Mouse (Mus musculus) brain, adult 2 months (tissue): ENCODE results near the gene Patz1.

Source experiments
- DNase-seq: peaks from one replicate; pipeline ENCODE4 v3.0.0; 2011; ENCODE audit warnings: low read depth, low spot score

Patz1 gene

DNA sequence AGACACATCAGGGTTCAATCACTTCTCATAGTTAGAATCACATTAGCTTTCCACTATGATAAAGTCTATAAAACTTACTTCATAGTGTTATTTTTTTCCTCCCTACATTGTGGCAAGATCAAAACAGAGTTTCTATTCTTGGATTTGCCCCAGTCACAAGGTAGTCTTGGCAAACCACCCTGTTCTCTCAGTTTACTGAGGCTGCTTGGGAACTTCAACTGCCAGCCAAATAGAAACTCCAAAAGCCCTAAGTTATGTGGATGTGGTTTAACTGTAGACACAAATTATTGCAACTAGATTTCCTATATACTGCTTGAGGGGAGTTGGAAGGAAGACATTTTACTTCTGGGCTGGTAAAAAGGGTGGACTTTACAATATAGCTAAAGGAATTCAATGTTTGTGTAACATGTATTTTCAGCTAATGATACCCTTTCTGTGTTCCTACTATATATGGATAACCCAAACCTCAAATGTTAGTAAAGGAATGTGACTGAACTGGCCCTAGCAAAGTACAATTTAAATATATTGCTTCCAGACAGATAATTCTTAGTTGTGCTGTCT, 41.3 kb downstream of the Patz1 start, which contains the start of gene Pik3ip1:
Gene Pik3ip1, plus strand, starts transcription at position 511 of the 561 bp plus-strand sequence.
- DNase-seq = peak; percentile 48

DNA sequence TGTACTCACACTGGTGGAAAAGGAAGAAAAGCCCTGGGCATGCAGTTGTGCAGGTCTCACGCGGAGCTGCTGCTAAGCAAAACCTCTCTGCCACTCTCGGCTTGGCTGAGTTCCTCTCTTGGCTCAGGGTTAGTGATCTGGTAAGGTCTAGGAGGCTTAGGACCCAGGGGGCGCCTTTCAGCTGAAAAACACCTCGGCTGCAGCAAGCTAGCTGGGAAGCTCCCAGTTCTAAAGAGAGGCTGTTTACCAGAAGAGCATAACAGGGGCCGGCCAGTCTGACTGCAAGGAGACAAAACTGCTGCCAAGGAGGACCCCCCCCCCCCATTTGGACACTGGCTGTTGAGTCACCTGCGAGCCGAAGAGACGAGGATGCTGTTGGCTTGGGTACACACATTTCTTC, 41.9 kb downstream of the Patz1 start:
- DNase-seq = peak; percentile 98

DNA sequence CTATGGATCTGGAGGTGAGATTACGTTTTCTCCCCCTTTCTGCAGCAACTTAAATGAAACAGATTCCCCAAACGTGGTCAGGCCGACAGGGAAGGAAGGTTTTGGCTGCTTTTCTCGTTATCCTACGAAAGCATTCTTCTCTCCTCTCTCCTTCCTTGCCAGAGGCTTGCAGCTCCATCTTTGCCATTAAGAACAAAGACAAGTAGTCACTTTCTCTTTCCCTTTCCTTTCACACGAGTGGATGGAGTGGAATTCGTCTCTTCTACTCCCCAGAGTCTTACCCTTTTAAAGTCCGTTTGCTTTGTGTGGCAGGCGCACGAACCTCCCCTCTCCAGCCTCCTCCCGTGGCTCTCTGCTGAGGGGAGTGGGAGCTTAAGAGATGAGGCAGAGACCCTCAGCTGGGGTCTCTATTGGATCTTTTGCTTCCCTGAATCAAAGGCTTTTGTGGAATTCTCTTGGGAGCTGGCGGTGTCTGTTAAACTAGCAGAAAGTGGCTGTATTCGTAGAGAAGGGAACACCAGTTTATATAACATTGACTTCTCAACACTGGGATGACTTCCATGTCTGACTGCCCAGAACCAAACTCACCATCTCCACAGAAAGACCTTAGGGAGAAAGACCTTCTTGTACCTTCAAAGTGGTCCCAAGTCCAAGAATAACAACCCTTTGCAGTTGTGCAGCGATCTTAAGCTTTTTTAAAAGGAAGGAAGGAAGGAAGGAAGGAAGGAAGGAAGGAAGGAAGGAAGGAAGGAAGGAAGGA, 42.5 kb downstream of the Patz1 start:
- DNase-seq = peak; percentile 41

DNA sequence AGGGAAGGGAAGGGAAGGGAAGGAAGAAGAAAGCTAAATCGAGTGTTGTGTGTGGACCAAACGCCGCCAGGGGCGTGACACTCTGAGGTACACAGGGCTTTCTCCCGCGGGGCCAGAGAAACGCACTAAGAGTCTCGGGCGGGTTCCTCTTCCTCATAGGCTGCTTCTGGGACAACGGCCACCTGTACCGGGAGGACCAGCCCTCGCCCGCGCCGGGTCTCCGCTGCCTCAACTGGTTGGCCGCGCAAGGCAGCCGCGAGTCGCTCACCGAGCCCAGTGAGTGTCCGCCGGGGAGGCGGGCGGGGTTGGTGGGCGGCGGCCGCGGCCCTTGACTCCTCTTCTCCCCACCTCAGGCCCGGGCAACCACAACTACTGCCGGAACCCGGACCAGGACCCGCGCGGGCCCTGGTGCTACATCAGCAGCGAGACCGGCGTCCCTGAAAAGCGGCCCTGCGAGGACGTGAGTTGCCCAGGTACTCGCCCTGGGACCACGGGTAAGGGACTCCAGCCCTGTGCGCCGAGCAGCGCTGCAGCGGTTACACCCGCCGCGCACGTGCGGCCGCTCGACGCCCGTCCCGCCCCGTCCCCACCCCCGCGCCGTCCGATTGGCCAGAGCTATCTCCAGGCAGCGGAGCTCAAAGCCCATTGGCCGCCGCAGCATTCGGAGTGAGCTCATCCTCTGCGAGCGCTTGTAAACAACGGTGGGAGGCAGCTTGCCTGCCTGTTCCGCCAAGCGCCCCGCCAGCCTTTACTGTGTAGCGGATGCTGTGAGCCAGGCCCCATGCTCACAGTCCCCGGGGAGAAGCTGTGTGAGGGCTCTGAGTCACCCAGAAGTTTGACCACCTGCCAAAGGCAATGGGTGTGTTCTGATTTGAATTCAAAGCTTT, 43.3 kb downstream of the Patz1 start:
- DNase-seq = peak; percentile 99

DNA sequence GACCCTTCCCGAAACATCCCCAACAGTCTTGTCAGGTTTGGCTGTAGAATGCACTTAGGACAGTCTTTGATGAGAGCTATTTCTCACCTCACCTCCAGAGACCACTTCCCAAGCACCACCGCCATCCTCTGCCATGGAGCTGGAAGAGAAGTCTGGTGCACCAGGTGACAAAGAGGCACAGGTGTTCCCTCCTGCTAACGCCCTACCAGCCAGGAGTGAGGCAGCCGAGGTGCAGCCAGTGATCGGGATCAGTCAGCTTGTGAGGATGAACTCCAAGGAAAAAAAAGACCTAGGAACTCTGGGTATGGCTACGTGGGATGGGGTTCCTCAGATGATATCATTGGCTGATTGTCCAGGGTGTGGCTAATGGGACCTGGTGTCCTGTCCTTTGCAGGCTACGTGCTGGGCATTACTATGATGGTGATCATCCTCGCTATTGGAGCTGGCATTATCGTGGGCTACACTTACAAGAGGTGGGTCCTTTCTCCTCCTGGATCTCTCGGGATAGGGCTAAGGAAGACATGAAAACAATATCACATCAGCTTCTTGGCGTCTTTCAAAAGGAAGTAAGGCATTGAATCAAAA, 44.5 kb downstream of the Patz1 start:
- DNase-seq = no peak

DNA sequence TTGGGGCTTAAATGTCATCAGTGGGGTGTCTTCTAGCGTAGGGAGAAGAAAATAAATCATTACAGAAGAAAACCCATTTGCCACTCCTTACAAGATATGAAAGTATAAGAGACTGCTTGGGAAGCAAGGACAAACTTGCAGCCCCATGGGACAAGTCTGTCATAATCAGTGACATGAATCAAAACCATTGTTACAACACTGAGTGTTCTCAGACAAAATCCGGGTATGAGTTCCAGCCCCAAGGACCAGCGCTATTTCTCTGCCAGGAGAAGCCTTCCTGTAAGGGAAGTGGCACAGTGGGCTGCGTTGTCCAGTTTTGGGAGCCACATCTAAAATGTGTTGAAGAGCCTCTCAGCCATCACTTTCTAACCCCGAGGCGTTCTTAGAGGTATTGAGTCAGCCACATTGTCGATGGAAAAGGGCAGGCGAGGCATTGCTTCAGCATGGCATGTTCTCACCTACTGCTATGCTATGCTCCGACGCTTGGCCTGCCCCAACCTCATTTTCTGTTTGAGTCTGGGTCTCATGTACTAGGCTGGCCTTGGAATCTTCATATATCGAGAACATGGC, 45.6 kb downstream of the Patz1 start:
- no peak for DNase-seq

DNA sequence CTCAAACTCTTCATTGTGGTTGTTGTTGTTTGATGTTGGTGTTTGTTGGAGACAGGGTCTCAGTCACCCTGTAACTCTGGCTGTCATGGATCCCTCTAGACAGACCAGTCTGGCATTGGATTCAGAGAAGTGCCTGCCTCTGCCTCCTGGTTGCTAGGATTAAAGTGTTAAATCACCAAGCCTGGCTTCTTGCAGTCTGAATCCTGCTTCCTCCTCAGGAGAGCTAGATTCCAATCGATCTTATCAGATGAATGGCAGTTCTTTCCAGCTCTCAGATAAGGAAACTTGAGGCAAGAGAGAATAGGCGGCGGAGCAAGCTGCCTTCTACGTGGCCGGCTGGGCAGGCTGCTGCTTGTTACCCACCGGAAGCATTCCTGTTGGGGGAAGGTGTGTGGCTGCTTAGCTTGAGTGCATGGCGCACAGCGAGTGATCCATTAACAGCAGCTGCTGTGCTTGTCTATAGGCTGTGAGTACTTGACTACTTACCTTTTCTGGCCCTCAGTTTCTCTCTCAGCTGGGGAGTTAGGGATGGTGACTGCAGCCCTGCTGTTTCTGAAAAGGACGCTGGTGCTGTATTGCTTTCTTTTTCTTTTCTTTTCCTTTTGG, 46.1 kb downstream of the Patz1 start:
- no peak for DNase-seq

DNA sequence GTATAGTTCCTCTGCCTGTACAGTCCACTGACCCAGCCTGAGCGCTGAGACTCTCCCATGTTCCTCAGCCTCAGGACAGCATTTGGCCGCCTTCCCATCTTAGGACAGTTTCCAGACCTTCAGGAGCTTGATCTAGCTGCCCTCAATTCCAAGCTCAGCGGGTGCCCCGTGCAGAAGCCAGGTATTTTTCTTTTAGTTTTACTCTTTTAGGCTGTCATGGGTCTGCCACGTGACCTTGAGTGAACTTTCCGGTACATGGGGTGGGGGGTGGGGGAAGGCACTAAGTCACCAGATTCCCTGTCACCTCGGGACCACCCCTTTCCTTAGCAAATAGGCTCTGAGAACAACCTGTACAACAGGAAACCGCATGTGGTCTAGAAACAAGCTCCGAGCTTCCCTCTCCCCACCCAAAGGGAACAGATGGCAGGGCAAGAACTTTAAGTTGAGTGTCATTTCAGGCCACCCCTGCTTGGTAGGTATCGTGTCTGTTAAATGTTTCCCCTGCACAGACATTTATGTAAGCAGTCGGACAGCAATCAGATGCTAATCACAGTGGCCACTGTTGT, 47.1 kb downstream of the Patz1 start:
- peak; percentile 93 for DNase-seq

DNA sequence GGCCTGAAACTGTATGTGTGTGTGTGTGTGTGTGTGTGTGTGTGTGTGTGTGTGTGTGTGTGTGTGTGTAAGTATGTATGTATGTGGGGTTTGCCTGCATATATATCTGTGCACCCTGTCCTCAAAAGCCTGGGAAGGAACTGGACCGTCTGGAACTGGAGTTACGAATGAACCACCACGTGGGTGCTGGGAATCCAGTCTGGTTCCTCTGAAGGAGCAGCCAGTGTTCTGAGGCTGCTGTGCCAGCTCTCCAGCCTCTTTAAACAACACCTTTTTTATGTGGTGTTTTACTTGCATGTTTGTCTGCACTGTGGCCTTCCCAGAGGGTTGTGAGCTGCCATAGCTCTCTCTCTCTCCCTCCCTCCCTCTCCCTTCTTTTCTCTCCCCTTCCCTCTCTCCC, 47.9 kb downstream of the Patz1 start:
- DNase-seq = no peak

DNA sequence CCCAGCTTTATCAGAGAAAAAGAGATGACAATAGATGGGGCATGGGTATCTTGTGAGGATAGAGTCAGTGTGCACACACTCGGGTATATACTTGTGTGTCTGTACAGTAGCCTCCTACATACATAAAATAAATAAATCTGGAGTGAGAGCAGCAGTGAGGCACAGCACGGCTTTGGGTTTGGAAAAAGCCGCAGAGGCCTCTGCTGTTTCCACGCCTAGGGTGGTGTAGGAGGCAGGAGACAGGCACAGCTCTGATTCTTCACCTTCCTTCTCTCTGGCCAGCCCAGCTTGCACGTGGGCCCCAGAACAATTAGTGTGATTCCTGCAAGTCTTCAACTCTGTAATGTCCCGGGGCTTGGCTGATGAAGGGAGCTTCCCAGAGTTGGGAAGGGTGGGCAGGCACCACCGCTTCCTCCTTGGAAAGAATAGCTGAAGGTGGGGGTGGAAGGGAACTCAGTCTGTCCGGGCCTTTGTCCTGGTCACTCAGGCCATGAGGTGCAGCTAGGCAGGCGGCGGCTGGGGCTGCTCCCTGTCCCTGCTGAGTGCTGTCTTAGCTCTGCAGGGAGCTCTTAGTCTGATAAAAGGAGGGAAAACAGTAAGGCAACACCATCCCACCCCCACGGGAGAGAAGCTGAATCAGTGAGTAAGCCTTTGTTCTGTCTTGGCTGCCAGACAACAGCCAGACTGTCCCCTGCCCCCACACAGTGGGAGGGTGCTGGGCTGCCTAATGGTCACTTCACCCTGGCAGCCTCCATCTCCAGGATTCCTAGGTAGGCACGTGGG, 48.7 kb downstream of the Patz1 start:
- peak; percentile 95 for DNase-seq

DNA sequence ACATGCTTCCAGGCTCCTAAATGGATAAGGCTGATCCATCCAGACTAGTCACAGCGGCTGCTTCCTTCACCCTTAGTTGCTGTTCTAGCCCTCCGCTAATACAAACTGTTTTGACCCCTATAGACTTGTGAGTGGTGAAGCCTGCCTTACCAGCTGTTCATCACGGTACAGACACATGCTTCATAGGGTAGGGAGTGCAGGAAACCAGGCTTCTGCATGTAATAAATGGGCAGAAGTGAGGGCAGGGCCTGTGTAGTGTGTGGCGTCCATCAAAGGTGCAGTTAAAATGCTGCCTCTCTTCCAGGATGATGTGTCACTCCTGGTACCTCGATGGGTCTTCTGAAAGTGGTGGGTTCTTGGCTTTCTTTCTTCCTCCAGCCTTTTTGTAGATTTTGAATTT, 49.3 kb downstream of the Patz1 start:
- no peak for DNase-seq

DNA sequence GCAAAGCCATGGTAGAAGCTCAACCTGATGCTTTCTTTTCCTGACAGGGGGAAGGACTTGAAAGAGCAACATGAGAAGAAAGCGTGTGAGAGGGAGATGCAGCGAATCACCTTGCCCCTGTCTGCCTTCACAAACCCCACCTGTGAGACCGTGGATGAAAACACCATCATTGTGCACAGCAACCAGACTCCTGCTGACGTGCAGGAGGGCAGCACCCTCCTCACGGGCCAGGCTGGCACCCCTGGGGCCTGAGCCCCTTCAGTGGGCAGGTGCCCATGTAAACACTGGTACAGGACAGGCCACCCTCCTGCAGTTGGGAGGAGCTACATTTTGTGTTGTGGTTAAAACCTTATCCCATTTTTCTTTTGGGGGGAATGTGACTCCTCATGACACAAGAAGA, 52.8 kb downstream of the Patz1 start:
- DNase-seq = no peak

DNA sequence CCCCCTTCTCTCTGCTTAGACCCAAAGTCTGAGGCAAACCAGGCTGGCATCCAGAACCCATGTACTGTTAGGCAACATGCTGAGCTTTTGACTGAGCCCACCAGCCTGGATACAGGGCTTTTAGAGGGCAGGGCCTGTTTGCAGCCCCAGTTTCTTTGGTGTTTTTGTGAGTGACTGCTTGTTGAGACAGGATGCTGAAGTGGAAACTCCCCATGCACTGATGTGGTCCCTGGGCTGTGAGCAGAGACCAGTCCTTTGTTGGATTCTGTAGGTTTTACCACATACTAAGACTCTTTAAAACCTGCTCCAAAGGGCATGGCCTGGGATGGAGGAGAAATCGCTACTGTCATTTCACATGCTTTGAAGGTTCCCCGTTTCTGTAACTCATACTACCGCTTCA, 56.2 kb downstream of the Patz1 start:
- no peak for DNase-seq

DNA sequence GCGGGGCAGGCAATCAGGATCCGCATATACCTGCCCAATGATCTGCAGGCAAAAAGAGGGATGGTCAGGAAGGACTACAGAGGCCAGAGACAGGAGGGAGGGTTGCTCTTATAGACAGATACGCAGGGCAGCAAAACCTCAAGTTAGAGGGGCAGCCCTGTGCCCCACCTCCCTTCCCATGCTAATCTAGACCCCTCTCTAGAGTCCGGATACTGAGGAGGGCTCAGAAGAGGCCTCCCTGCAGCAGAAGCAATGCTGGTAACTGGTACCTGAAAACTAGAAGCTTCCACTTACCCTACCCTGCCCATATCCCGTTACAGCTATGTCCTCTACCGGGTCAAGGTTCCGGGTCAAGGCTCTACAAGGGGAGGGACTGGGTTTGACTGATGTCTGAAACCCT, 57.7 kb downstream of the Patz1 start:
- no peak for DNase-seq

DNA sequence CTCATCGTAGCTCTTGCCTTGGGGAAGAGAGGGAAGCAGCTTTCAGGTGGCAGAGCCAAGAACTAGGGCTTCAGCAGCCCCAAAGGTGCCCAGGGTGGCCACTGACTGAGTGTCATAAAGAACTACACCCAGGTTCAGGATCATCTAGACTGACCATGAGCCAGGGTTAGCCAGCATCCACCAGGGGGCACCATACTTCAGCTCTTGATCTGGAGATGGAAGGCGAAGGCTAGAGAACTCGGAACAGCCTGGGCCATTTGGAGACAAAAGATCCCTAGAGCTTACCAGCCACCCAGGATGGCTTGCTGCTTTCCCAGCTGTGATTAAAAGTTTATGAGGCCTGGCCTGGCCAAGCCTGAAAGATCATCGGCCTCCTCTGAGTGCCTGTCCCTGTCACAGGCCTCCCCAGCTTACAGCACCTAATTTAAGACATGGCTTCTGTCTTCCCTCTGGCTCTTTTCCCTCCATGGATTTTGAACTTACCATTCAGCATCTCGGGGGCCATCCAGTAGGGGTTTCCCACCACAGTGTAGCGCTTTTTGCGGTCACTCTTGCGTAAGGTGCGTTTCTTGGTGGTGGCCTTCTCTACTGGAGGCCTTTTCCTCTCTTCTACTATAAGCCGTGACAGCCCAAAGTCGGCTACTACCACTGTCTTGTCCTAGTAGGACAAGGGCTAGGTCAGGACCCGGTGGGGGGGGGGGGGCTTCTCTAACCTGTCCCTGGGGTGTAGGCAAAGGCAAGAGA, 58.6 kb downstream of the Patz1 start:
- DNase-seq = peak; percentile 96

DNA sequence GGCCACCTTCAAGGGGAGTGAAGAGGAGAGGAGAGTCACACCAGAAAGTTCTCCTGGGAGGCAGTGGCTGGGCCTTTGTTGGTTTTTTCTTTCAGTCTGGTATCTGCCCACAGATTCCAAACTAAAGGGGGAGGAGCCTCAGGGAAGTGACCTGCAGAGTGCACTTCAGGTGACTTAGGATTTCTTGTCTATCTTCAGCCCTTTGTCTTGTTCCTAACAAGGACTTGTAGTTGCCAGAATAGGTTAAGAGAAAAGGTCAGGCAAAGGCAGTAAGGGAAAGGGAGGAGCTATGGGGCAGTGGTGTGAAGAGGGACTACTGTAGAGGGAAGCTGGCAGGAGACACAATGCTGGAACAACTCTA, 59.1 kb downstream of the Patz1 start:
- no peak for DNase-seq

DNA sequence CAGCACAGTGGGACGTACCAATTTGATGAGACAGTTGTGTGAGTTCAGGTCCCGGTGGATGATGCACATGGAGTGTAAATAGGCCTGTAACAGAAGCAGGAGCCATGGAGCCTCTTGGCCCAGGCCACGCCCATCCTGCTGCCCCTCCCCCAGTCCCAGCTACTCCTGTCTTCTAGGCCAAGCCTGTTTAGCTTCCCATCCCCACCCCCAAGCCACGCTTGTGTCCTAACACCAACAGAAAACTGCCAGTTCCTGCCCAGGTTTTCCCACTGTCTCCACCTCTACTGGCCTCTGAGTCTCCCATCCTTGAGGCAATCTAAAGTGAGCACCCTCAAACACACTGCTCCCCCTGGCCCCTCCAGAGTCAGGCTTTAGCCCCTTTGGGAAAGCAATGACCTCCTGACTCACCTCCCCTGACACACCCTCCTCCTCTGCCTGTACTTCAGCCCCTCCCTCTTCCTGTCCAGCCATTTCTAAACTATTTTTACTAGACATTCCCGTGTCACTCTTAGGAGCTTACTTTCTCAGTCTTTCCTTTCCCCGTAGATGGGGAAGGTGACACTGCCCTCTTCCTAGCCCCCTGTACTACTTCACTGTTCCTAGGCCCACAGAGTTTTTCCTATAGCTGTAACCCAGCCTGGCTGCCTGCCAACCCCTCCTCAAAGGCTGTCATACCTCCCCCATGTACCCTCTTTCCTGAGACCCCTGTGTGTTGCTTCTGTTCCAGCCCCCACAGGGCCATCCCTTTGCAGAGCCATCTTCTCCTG, 60.1 kb downstream of the Patz1 start:
- DNase-seq = no peak

DNA sequence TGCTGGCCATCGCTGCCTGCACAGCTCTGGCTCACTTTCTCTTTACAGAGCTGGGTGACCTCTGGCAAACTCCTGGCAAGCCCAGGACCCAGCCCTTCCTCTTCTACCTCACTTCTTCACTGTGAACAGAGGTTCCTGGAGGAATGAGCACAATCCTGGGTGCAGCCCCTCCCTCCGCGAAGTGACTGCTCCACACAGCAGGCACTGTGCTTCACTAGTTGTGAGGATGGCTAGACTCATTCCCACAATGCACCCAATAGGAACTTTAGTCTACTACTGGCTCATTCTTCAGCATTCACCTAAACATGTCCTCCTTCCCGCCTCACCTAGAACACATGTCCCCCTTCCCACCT, 60.6 kb downstream of the Patz1 start:
- DNase-seq = no peak

DNA sequence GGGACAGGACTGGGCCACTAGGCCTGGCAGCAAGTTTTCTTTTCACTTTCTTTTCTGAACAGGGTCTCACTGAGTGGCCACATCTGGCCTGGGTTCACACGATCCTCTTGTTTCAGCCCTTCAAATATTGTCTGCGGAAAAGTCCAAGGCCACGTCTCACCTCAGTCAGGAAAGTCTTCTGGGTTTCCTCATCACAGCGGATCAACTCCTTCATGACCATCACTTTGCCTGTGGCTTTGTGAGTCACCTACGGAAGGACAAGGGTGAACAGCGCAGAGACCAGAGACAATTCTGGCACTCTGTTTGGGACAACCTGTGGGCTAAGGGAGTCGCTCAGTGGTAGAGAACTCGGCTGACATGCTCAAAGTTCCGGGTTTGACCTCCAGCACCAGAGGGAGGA, 63.5 kb downstream of the Patz1 start:
- DNase-seq = no peak
